Mouse (Mus musculus): ENCODE data around the gene Phactr2. TPM values are rescaled to one million over a fixed set of nuclear protein-coding genes. Genes with fewer than 3 reads are reported as not detected.

Phactr2 gene
- polyA plus RNA-seq, 2 experiments, result 1.5 to 3.5 TPM

GRCm38 (mm10) chr10:13369581-13370375 lies 104.4 kb downstream of the Phactr2 start:
- TF ChIP-seq CTCF (IDR thresholded peaks at IDR 0.05; ENCODE audit: low read depth), result no peak
- TF ChIP-seq EP300 (IDR thresholded peaks at IDR 0.05; ENCODE audit: low read depth), result no peak
- H3K27me3 ChIP-seq (ENCODE audit: control insufficient read depth, insufficient read depth, low read length), result no peaks in the 10 kb centered on the region
- H3K4me2 ChIP-seq (ENCODE audit: low read depth), result no peak overlapping the region
- no peak overlapping the region for H3K9ac ChIP-seq (replicated peaks)
- no peak for ATAC-seq (ENCODE audit: insufficient read depth)
- H3K27ac ChIP-seq, result no peak overlapping the region
- H3K9me3 ChIP-seq (ENCODE audit: control insufficient read depth, low read length), result no peaks in the 10 kb centered on the region
- no peak for DNase-seq (ENCODE audit: low read depth in 3 of 3, low spot score in 3 of 3)
- H3K4me3 ChIP-seq (ENCODE audit: insufficient read depth in 1 of 2, low read depth in 2 of 2, low read length in 2 of 2), result no peak overlapping the region
- WGBS (ENCODE audit: insufficient replicate concordance), result 45% methylated on average over 13 of the region's 13 CpGs
- no peaks in the 10 kb centered on the region for H3K36me3 ChIP-seq (replicated peaks; ENCODE audit: control insufficient read depth, insufficient read depth, low read depth)
- no peaks in the 10 kb centered on the region for H3K4me1 ChIP-seq (replicated peaks; ENCODE audit: control insufficient read depth in 2 of 2, insufficient read depth in 2 of 2, low read length in 1 of 2)

DNA sequence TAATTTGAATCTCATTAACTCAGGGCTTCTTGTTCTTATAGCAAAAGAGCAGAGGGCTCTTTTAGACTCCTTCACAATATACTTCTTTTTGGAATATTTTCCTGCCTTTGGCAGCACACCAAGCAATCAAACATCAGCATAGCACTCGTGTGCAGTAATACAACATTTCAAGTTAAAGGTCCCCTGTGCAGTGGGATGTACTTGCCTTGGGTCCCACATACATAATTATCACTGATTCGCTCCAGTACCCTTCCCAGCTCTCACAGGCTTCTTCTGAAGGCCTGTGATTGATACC lies 110.0 kb downstream of the Phactr2 start:
- H3K9me3 ChIP-seq (ENCODE audit: control insufficient read depth, low read length), result no peaks in the 10 kb centered on the region
- ATAC-seq (ENCODE audit: insufficient read depth) (no peak), DNase-seq (ENCODE audit: low read depth in 3 of 3, low spot score in 3 of 3) (no peak)
- TF ChIP-seq EP300 (IDR thresholded peaks at IDR 0.05; ENCODE audit: low read depth) (no peak), CTCF (IDR thresholded peaks at IDR 0.05; ENCODE audit: low read depth) (no peak)
- H3K36me3 ChIP-seq (replicated peaks; ENCODE audit: control insufficient read depth, insufficient read depth, low read depth), result no peaks in the 10 kb centered on the region
- H3K4me2 ChIP-seq (ENCODE audit: low read depth), result no peak overlapping the region
- no peak overlapping the region for H3K4me3 ChIP-seq (ENCODE audit: insufficient read depth in 1 of 2, low read depth in 2 of 2, low read length in 2 of 2)
- H3K27ac ChIP-seq, result no peak overlapping the region
- no peaks in the 10 kb centered on the region for H3K27me3 ChIP-seq (ENCODE audit: control insufficient read depth, insufficient read depth, low read length)
- no peaks in the 10 kb centered on the region for H3K4me1 ChIP-seq (replicated peaks; ENCODE audit: control insufficient read depth in 2 of 2, insufficient read depth in 2 of 2, low read length in 1 of 2)
- no peak overlapping the region for H3K9ac ChIP-seq (replicated peaks)
- 26% methylated on average over 2 of the region's 2 CpGs for WGBS (ENCODE audit: insufficient replicate concordance)

DNA sequence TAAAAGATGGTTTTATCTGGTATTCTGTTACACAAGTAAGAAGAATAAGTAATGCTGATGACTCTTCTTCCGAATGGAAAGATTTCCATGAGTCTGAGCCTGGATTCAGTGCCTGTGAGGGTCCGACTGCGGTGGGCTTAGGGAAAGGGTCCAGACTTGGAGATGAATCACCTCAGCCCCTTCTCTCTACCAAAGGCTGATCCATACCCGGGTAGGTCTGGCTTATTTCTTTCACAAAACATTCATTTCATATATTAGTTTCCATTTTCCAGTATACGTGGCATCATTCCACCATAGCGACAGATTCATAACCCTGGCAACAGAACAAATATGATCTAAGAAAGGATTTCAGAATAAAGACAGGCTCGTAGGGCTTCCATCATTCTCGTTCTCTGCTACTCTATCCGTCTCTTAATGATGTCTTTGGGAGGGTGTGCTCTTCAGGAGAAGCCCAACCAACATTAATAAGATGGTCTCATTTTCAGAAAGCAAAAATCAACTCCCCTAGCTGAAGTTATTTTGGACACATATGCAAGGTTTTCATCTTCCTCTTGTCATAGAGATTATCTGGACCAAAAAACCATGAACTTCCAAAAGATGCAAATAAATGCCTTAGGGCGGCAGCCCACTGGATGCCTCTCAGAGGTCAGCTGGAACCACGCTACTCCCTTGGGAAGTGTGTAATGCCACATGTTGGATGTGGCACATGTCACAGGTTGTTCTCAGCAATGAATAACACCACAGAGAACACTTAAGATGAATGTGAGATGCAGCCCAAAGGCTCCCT lies 110.5 kb downstream of the Phactr2 start:
- ATAC-seq (ENCODE audit: insufficient read depth), result no peak
- TF ChIP-seq CTCF (IDR thresholded peaks at IDR 0.05; ENCODE audit: low read depth) (no peak), EP300 (IDR thresholded peaks at IDR 0.05; ENCODE audit: low read depth) (no peak)
- Histone ChIP-seq H3K4me3 (ENCODE audit: insufficient read depth in 1 of 2, low read depth in 2 of 2, low read length in 2 of 2) (no peak overlapping the region), H3K27ac (no peak overlapping the region), H3K4me2 (ENCODE audit: low read depth) (no peak overlapping the region), H3K4me1 (replicated peaks; ENCODE audit: control insufficient read depth in 2 of 2, insufficient read depth in 2 of 2, low read length in 1 of 2) (no peaks in the 10 kb centered on the region), H3K27me3 (ENCODE audit: control insufficient read depth, insufficient read depth, low read length) (no peaks in the 10 kb centered on the region), H3K9me3 (ENCODE audit: control insufficient read depth, low read length) (no peaks in the 10 kb centered on the region), H3K9ac (replicated peaks) (no peak overlapping the region), H3K36me3 (replicated peaks; ENCODE audit: control insufficient read depth, insufficient read depth, low read depth) (no peaks in the 10 kb centered on the region)
- WGBS (ENCODE audit: insufficient replicate concordance), result 68% methylated on average over 11 of the region's 11 CpGs
- DNase-seq (ENCODE audit: low read depth in 3 of 3, low spot score in 3 of 3), result no peak

- no peaks in the 10 kb centered on the region for H3K27me3 ChIP-seq (ENCODE audit: control insufficient read depth, insufficient read depth, low read length)
- ATAC-seq (ENCODE audit: insufficient read depth) (no peak), DNase-seq (ENCODE audit: low read depth in 3 of 3, low spot score in 3 of 3) (no peak)
- no peak for TF ChIP-seq EP300 (IDR thresholded peaks at IDR 0.05; ENCODE audit: low read depth)
- TF ChIP-seq CTCF (IDR thresholded peaks at IDR 0.05; ENCODE audit: low read depth), result no peak
- no peaks in the 10 kb centered on the region for H3K4me1 ChIP-seq (replicated peaks; ENCODE audit: control insufficient read depth in 2 of 2, insufficient read depth in 2 of 2, low read length in 1 of 2)
- H3K9ac ChIP-seq (replicated peaks), result no peak overlapping the region
- H3K9me3 ChIP-seq (ENCODE audit: control insufficient read depth, low read length), result no peaks in the 10 kb centered on the region
- no peak overlapping the region for H3K4me2 ChIP-seq (ENCODE audit: low read depth)
- no peak overlapping the region for H3K27ac ChIP-seq
- no peak overlapping the region for H3K4me3 ChIP-seq (ENCODE audit: insufficient read depth in 1 of 2, low read depth in 2 of 2, low read length in 2 of 2)
- no peaks in the 10 kb centered on the region for H3K36me3 ChIP-seq (replicated peaks; ENCODE audit: control insufficient read depth, insufficient read depth, low read depth)
Measured at GRCm38 (mm10) chr10:13360913-13361312, 113.3 kb downstream of the Phactr2 start.

DNA sequence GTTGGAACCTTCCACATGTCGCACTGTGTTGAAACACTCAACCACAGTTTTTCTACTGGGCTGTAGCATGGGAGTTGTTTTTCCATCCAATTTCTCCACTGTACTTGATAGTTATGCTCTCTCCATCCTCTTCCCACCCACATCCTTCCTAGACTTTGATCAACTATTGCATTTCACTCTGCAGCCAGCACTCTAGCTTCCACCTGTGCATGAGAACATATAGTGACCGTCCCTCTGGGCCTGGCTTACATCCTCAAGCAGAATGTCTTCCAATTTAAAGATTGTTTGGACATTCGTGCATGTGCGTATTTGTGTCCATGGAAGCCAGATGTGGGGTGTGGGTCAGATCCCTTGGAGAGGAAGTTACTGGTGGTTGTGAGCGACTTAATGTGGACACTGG lies 114.4 kb downstream of the Phactr2 start:
- Histone ChIP-seq H3K27ac (no peak overlapping the region), H3K27me3 (ENCODE audit: control insufficient read depth, insufficient read depth, low read length) (no peaks in the 10 kb centered on the region), H3K9me3 (ENCODE audit: control insufficient read depth, low read length) (no peaks in the 10 kb centered on the region), H3K4me1 (replicated peaks; ENCODE audit: control insufficient read depth in 2 of 2, insufficient read depth in 2 of 2, low read length in 1 of 2) (no peaks in the 10 kb centered on the region), H3K4me2 (ENCODE audit: low read depth) (no peak overlapping the region), H3K9ac (replicated peaks) (no peak overlapping the region), H3K36me3 (replicated peaks; ENCODE audit: control insufficient read depth, insufficient read depth, low read depth) (no peaks in the 10 kb centered on the region), H3K4me3 (ENCODE audit: insufficient read depth in 1 of 2, low read depth in 2 of 2, low read length in 2 of 2) (no peak overlapping the region)
- DNase-seq (ENCODE audit: low read depth in 3 of 3, low spot score in 3 of 3), result no peak
- WGBS (ENCODE audit: insufficient replicate concordance), result 63% methylated on average over 5 of the region's 5 CpGs
- ATAC-seq (ENCODE audit: insufficient read depth), result no peak
- TF ChIP-seq EP300 (IDR thresholded peaks at IDR 0.05; ENCODE audit: low read depth) (no peak), CTCF (IDR thresholded peaks at IDR 0.05; ENCODE audit: low read depth) (no peak)

All from liver, embryonic 14.5 days (tissue).